Mouse (Mus musculus) B cell, adult (primary cell): ENCODE results near the gene Nyx. TPM values are rescaled to one million over a fixed set of nuclear protein-coding genes. Genes with fewer than 3 reads are reported as not detected.

Experiments used
- total RNA-seq: library from RNA; stranded (reverse); gene quantifications from 4 replicates; pipeline ENCODE4 v1.2.4, GENCODE M21; 2023; ENCODE audit not compliant: inconsistent age

The Nyx gene
- 0.13 TPM in 2 of 4 replicates, not detected in the others for total RNA-seq

DNA sequence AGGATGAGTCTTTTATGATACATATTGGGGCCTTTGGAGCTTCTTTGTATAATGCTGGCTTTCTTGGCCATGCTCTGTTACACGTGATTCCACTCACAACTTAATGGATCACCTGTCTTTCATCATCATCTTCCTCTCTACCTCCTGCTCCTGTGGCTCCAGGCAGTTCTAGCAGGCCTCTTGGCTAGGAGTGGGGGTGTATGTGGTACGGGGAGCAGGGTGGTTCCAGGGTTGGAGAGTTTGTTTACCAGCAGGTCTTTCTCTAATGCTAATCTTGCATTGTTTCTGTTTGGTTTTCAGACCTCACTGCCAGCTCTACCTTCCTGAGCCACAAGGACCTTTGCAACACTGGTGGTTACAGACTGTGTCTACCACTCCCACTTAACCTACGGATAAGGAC, at the start of gene Nyx:
Gene Nyx, plus strand, starts transcription at position 301 of the 400 bp plus-strand sequence.

Other genes with a start within 250 kb of the Nyx start
- gene Ddx3x, start 185.1 kb upstream of the Nyx start, total RNA-seq, result 503 to 593 TPM (median 577 TPM) in 4 replicates
- 1.6 to 2.1 TPM (median 1.9 TPM) in 4 replicates for gene Gpr34, start 166.0 kb downstream of the Nyx start, total RNA-seq
- not detected in 4 replicates for gene Gpr82, start 195.3 kb downstream of the Nyx start, total RNA-seq